Mouse (Mus musculus): Measurements from ENCODE around the gene Nebl. TPM values are rescaled to one million over a fixed set of nuclear protein-coding genes. Genes with fewer than 3 reads are reported as not detected.

Gene Nebl
- total and polyA plus RNA-seq, 3 experiments, result 4.7 to 5.4 TPM; not detected in 1

DNA sequence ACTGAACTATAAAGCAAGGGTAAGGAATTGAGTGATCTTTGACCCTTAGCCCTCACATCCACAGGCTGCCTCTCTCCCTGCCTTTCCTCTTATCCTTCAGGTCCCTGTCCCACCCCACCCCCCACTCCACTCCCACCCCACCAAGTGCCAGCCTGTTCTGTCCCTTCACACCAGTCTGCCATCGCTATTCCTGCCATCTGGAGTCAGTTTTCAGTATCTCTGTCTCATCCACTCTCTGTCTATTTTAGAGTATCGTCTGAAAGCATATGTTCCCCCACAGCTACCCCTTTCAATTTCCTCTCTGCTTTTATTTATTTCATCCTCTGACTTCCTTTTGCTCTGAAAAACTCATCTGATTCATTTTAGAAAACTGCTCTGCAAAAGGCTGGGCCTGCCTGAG is 62.3 kb downstream of the Nebl start:
- Histone ChIP-seq H3K27me3 (ENCODE audit: control insufficient read depth in 1 of 2, insufficient read depth in 2 of 2, low read length in 2 of 2) (no peaks in the 10 kb centered on the region), H3K4me1 (ENCODE audit: control insufficient read depth in 1 of 2, insufficient read depth in 2 of 2, low read length in 2 of 2) (no peaks in the 10 kb centered on the region), H3K27ac (ENCODE audit: control insufficient read depth, low read depth, low read length) (no peak overlapping the region), H3K9me3 (replicated peaks; ENCODE audit: insufficient read depth, low read length) (no peaks in the 10 kb centered on the region), H3K36me3 (ENCODE audit: control insufficient read depth in 1 of 2, insufficient read depth in 2 of 2, low read length in 2 of 2) (no peaks in the 10 kb centered on the region), H3K9ac (ENCODE audit: control insufficient read depth, low read depth, low read length, poor library complexity, severe bottlenecking) (no peak overlapping the region), H3K4me3 (ENCODE audit: control insufficient read depth in 1 of 2, insufficient read depth in 1 of 2, low read depth in 2 of 2, low read length in 2 of 2) (no peak overlapping the region), H3K79me2 (ENCODE audit: control insufficient read depth, insufficient read depth, low read length, poor library complexity) (no peaks in the 10 kb centered on the region)
- DNase-seq (ENCODE audit: low read depth, low spot score), result no peak
- TF ChIP-seq USF2 (IDR thresholded peaks at IDR 0.05; ENCODE audit: borderline replicate concordance in 1 of 2, insufficient read depth in 1 of 2, low read depth in 1 of 2, low read length in 2 of 2), result no peak
- no peak for TF ChIP-seq POLR2AphosphoS2 (IDR thresholded peaks at IDR 0.05; ENCODE audit: low read length)
- no peak for TF ChIP-seq ELF1 (IDR thresholded peaks at IDR 0.05; ENCODE audit: low read depth, low read length)
- TF ChIP-seq KAT2A (conservative IDR thresholded peaks at IDR 0.05; ENCODE audit: low read depth, low read length), result no peak
- TF ChIP-seq RCOR1 (IDR thresholded peaks at IDR 0.05; ENCODE audit: low read depth, low read length), result no peak
- no peak for TF ChIP-seq TAL1 (IDR thresholded peaks at IDR 0.05; ENCODE audit: low read length)
- TF ChIP-seq GATA1 (IDR thresholded peaks at IDR 0.05; ENCODE audit: low read depth, low read length), result no peak
- no peak for TF ChIP-seq ZKSCAN1 (IDR thresholded peaks at IDR 0.05; ENCODE audit: low read depth, low read length)
- TF ChIP-seq ZNF384 (IDR thresholded peaks at IDR 0.05; ENCODE audit: low read depth, low read length), result no peak
- TF ChIP-seq GABPA (IDR thresholded peaks at IDR 0.05; ENCODE audit: low read depth, low read length), result no peak
- no peak for TF ChIP-seq MXI1 (IDR thresholded peaks at IDR 0.05; ENCODE audit: low read depth, low read length)
- TF ChIP-seq TCF12 (IDR thresholded peaks at IDR 0.05; ENCODE audit: low read depth, low read length), result no peak
- TF ChIP-seq MAX (IDR thresholded peaks at IDR 0.05; ENCODE audit: low read length), result no peak
- TF ChIP-seq CHD2 (IDR thresholded peaks at IDR 0.05; ENCODE audit: low read length), result no peak
- TF ChIP-seq SIN3A (IDR thresholded peaks at IDR 0.05; ENCODE audit: low read length), result no peak
- no peak for TF ChIP-seq MEF2A (IDR thresholded peaks at IDR 0.05; ENCODE audit: extremely low read depth, insufficient replicate concordance, low read depth, low read length, poor library complexity, severe bottlenecking)

DNA sequence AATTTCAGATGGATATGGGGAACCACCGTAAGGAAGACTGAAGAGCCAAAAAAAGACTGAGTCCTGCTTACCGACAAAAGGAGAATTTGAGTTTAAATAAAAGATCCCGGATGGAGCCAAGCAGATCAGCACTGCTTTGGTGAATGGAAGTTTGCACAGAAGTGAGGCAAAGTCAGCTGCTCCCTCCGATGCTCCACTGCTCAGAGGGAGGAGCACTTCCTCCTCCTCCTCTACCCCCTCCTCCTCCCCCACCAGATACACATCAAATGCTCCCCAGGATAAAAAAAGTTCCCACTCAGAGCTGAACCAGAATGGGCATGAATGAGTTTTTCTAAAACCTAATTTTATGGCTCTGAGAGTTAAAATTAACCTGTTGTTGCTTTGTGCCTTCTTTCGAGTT is 73.1 kb downstream of the Nebl start:
- H3K27ac ChIP-seq (ENCODE audit: control insufficient read depth, low read depth, low read length), result no peak overlapping the region
- no peak overlapping the region for H3K9ac ChIP-seq (ENCODE audit: control insufficient read depth, low read depth, low read length, poor library complexity, severe bottlenecking)
- no peaks in the 10 kb centered on the region for H3K27me3 ChIP-seq (ENCODE audit: control insufficient read depth in 1 of 2, insufficient read depth in 2 of 2, low read length in 2 of 2)
- H3K79me2 ChIP-seq (ENCODE audit: control insufficient read depth, insufficient read depth, low read length, poor library complexity), result no peaks in the 10 kb centered on the region
- H3K36me3 ChIP-seq (ENCODE audit: control insufficient read depth in 1 of 2, insufficient read depth in 2 of 2, low read length in 2 of 2), result no peaks in the 10 kb centered on the region
- no peak for DNase-seq (ENCODE audit: low read depth, low spot score)
- H3K9me3 ChIP-seq (replicated peaks; ENCODE audit: insufficient read depth, low read length), result no peaks in the 10 kb centered on the region
- no peak overlapping the region for H3K4me3 ChIP-seq (ENCODE audit: control insufficient read depth in 1 of 2, insufficient read depth in 1 of 2, low read depth in 2 of 2, low read length in 2 of 2)
- TF ChIP-seq BHLHE40 (IDR thresholded peaks at IDR 0.05; ENCODE audit: borderline replicate concordance, low read depth, low read length) (no peak), ETS1 (IDR thresholded peaks at IDR 0.05; ENCODE audit: low read depth, low read length) (no peak), ZKSCAN1 (IDR thresholded peaks at IDR 0.05; ENCODE audit: low read depth, low read length) (no peak), ZMIZ1 (IDR thresholded peaks at IDR 0.05; ENCODE audit: low read depth, low read length) (no peak), HCFC1 (IDR thresholded peaks at IDR 0.05; ENCODE audit: low read depth, low read length) (no peak), EP300 (IDR thresholded peaks at IDR 0.05; ENCODE audit: low read depth in 1 of 2, low read length in 2 of 2) (no peak), TBP (IDR thresholded peaks at IDR 0.05; ENCODE audit: low read depth, low read length) (no peak), SMC3 (IDR thresholded peaks at IDR 0.05; ENCODE audit: low read depth, low read length) (no peak), MAX (IDR thresholded peaks at IDR 0.05; ENCODE audit: low read length) (no peak), POLR2A (IDR thresholded peaks at IDR 0.05; ENCODE audit: control insufficient read depth in 1 of 2, insufficient read depth in 1 of 2, low read depth in 1 of 2, low read length in 2 of 2, poor library complexity in 1 of 2) (no peak), NRF1 (IDR thresholded peaks at IDR 0.05; ENCODE audit: insufficient read depth, low read depth, low read length, poor library complexity, severe bottlenecking) (no peak), JUND (IDR thresholded peaks at IDR 0.05; ENCODE audit: low read depth, low read length) (no peak), ZNF384 (IDR thresholded peaks at IDR 0.05; ENCODE audit: low read depth, low read length) (no peak), MYC (IDR thresholded peaks at IDR 0.05; ENCODE audit: low read depth, low read length) (no peak), RCOR1 (IDR thresholded peaks at IDR 0.05; ENCODE audit: low read depth, low read length) (no peak), MEF2A (IDR thresholded peaks at IDR 0.05; ENCODE audit: extremely low read depth, insufficient replicate concordance, low read depth, low read length, poor library complexity, severe bottlenecking) (no peak), RAD21 (IDR thresholded peaks at IDR 0.05; ENCODE audit: low read depth, low read length) (no peak), CHD2 (IDR thresholded peaks at IDR 0.05; ENCODE audit: low read length) (no peak), KAT2A (conservative IDR thresholded peaks at IDR 0.05; ENCODE audit: low read depth, low read length) (no peak), POLR2AphosphoS5 (IDR thresholded peaks at IDR 0.05; ENCODE audit: borderline replicate concordance, low read depth, low read length) (no peak)
- no peaks in the 10 kb centered on the region for H3K4me1 ChIP-seq (ENCODE audit: control insufficient read depth in 1 of 2, insufficient read depth in 2 of 2, low read length in 2 of 2)
